Mouse (Mus musculus): ENCODE results near the gene Olfm3.

The Olfm3 gene

DNA sequence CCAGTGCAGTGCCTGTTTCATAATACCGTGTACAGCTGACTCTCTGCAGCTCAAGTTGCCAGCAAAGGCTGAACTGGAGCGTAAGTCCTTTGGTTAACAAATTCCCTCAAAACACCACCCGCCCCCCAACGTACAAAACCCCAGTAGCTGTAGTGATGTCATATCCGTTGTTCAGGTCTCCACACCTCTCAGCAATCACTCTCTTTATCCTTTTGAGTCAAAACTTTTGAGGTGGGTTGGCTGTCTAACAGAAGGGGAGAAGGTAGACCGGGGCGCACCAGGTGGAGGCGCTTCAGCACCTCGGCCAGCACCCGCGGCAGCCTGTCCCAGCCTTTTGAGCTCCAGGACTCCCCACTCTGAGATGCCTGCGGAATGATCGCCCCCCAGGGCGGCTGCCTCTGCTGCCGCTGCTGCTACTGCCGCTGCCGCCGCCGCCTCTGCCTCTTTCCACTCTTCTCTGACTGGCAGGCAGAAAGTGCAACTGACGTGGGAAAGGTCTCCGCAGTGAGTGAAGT lies at the start of gene Olfm3:
Gene Olfm3 (plus strand): TSS at position 155 of the 515 bp plus-strand sequence.
- no peak for DNase-seq (ENCODE audit: low spot score in 2 of 2)

GRCm38 (mm10) chr3:114889764-114890163 lies 14.1 kb upstream of the Olfm3 start:
- DNase-seq (ENCODE audit: low spot score in 2 of 2): no peak

DNA sequence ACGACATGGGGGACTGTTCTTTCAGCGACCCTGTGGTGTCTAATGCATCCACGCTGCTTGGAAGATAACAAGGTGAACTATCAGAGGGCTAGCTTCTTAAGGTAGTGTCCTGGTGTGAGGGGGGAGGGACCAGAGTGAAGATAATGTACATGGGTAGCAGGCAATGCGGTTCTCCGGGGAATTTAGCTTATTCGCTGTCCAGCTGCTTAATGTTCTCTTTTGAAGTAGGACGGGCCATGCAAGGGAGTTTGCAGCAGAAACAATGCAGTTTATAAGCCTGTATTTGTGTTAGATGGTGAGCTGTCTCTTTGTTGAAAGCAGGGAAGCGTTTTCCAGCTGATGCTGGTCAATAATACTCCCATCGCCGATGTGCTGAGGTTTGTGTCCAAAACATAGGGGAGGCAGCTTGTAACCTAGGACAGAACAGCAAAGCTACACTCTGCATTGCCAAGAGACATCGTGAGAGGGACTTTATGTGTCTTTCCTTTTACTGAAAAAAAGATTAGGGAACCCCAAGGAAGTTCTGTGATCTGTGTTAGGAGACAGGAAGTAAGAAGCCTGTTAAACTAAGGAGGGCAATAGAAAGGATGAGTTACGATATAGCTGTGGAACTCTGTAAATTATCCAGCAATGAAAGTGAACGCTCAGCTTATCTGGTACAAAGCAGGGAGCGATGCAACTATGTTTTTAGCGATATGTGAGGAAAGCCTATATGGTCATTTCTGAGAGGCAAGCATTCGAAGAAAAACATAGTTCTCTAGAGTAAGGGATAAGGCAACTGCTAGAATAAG lies 950 bp downstream of the Olfm3 start:
- no peak for DNase-seq (ENCODE audit: low spot score in 2 of 2)

- no peak for DNase-seq (ENCODE audit: low spot score in 2 of 2)
These were observed 3.7 kb downstream of the Olfm3 start for GRCm38 (mm10) chr3:114907537-114907936.

GRCm38 (mm10) chr3:114908846-114909245 lies 5.0 kb downstream of the Olfm3 start:
- no peak for DNase-seq (ENCODE audit: low spot score in 2 of 2)

DNA sequence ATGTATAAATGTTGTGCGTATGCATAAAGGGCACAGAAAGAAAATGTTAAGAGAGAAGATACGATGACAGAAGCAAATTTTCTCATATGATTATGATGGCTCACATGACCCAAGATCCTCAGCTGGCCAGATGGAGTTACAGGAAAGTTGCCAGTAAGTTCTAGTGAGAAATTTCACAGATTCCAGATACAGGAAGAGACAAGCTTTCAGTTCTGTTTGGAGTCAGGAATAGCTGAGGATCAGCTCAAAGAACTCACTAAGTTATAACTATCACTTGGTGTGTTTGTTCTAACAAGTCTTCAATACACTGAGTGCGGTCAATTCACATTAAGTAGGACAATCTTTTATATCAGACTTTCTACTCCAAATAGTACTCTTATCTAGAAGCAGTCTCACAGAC lies 16.2 kb downstream of the Olfm3 start:
- no peak for DNase-seq (ENCODE audit: low spot score in 2 of 2)

DNA sequence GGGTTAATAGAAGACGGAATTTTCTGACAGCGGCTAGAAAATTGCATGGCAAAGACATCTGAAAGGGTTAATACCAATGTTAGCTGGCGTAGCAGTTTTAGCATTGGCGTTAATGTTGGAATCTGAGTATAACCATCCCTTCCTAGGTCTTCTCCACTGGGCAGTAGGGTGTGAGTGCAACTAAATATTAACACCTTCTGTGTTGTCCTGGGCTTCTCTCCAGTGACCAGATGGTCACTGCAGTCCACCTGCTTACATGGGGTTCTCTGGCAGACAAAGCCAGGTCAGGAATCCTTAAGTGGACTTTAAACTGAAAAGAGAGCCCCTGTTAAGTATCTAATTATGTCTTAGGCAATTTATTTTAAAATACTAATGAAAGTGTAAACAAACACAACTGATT lies 25.7 kb downstream of the Olfm3 start:
- DNase-seq (ENCODE audit: low spot score in 2 of 2): no peak

DNA sequence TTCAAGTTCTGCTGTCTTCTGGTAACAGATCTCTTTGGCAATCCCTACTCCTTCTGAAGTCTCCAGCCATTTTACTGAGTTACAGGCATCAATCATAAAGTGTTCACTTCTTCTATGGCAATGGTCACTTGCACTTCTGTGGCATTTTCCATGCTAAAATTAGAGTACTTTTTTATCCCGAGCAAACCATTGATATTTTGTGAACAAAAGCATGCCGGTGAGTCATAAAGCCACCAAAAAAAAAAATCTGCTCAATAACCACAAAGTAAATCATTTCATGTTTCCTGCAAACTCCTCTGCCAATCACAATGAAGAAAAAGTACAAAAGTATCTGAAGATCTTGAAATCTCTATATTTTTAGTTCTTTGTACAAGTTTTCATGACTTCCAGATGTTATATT lies 26.5 kb downstream of the Olfm3 start:
- no peak for DNase-seq (ENCODE audit: low spot score in 2 of 2)

DNA sequence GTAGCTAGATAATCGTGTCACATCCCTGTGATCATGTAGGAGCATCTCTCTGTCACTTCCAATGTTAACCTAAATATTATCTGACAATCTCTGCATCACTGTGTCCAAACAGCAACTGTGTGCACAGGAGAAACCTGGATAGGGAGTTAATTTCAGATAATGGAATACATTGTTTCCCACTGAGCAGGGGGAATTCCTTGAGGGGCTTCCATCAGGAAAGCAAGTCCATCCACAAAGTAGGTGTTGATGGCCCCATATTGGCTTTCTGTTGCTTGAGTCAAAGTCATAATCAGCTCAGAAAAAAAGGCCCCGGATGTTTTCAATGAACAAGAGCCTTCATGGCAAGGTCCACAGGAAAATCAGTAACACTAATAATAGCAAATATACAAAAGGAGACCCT lies 26.9 kb downstream of the Olfm3 start:
- no peak for DNase-seq (ENCODE audit: low spot score in 2 of 2)

DNA sequence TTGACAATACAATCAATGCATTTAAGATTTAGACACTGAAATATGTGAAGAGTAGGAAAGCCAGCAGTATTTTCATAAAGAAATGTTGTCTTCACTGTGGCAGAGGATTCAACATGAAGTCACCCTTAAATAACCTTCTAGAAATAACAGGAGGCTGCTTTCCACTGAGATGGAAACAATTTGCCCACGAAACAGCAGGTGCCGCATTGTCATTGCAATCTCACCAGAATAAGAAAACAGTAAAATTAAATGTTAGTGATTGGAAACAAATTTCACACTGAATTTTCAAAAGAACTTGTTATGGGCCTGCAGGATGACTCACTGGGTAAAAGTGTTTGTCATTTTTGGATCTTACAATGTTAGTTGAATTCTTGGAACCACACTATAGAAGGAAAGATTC lies 29.0 kb downstream of the Olfm3 start:
- no peak for DNase-seq (ENCODE audit: low spot score in 2 of 2)

GRCm38 (mm10) chr3:114954904-114955303 lies 51.0 kb downstream of the Olfm3 start:
- DNase-seq (ENCODE audit: low spot score in 2 of 2): no peak

- DNase-seq (ENCODE audit: low spot score in 2 of 2): no peak
These were observed 55.6 kb downstream of the Olfm3 start for GRCm38 (mm10) chr3:114959311-114959967.

GRCm38 (mm10) chr3:114962316-114963083 lies 58.6 kb downstream of the Olfm3 start:
- DNase-seq (ENCODE audit: low spot score in 2 of 2): no peak

DNA sequence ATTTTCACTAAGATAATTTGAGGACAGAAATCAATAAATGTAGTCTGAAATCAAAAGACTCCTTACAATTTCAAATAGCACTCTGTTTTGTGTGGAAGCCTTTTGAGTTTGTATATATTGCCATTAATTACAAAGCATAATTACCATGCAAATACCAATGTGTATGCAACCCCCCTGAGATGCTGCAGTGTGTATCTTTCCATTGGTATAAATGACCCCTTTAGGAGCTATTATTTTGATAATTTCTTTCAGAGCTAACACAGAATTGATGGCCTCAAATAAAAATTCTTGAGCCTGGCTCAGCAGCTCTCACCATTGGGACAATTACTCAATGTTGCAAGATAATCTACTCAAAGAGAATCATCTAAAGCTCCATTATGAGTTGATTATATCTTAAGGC lies 67.3 kb downstream of the Olfm3 start:
- no peak for DNase-seq (ENCODE audit: low spot score in 2 of 2)

GRCm38 (mm10) chr3:114972522-114972921 lies 68.6 kb downstream of the Olfm3 start:
- DNase-seq (ENCODE audit: low spot score in 2 of 2): no peak

DNA sequence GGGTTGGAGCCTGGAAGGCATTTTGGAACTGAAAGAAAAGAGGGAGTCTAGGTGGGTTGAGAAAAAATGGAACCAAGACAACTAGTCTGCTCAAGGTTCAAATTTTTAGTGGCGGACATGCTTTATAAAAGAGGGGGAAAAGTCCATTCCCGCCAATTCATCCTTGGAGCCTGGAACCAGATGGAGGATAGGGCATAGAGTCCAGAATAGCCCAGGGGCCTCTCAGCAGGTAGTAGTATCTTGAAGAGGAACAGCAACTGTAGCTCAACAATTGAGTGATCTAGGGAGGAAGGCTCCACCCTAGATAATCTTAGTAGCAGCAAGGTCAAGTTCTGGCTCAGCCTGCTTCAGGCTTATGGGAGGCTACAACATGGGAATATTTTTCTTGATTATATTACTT lies 87.0 kb downstream of the Olfm3 start:
- no peak for DNase-seq (ENCODE audit: low spot score in 2 of 2)

GRCm38 (mm10) chr3:114995956-114996355 lies 92.1 kb downstream of the Olfm3 start:
- DNase-seq (ENCODE audit: low spot score in 2 of 2): peak; percentile 13 to 16

GRCm38 (mm10) chr3:115027560-115027959 lies 123.7 kb downstream of the Olfm3 start:
- no peak for DNase-seq (ENCODE audit: low spot score in 2 of 2)

DNA sequence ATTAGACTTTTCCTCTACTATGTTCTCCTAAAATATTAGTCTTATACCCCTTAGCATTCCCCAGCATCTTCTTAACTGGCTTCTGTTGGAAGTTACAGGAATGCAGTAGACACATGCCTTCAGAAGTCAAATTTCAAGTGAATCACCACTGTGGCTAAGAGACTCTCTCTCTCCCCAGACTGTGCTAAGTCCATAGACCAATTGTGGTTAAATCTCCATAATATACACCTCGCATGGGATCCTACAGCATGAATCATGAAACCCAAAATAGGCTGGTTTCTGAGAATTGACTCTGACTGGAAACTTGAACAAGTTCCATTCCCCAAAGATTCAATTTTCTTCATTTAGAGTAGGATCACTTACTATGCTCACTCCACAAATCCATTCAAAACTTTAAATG lies 124.2 kb downstream of the Olfm3 start:
- DNase-seq (ENCODE audit: low spot score in 2 of 2): no peak

GRCm38 (mm10) chr3:115028611-115029010 lies 124.7 kb downstream of the Olfm3 start:
- DNase-seq (ENCODE audit: low spot score in 2 of 2): no peak

GRCm38 (mm10) chr3:115049060-115049459 lies 145.2 kb downstream of the Olfm3 start:
- no peak for DNase-seq (ENCODE audit: low spot score in 2 of 2)

DNA sequence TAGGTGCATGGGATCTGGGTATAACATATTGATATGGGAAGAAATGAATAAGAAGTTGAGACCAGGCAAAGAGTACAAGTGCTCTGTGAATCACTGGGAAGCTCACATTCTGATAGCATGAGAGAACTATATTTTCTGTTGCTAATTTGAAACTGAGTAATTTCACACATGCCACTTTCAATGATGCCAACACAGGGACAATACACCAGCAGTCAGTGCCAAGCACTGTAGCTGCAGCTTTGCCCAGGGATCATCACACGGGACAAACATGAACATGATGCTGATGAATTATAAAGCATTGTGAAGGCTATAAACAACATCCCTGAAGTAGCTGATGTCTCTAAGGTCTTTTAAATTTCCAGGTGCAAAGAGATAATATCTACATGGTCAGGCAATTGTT lies 161.0 kb downstream of the Olfm3 start:
- no peak for DNase-seq (ENCODE audit: low spot score in 2 of 2)
